Mouse (Mus musculus) naive thymus-derived CD4-positive, alpha-beta T cell, adult 5 months (primary cell): ENCODE data around the gene Atad2b. TPM values are rescaled to one million over a fixed set of nuclear protein-coding genes. Genes with fewer than 3 reads are reported as not detected.

Source experiments
- polyA plus RNA-seq: library from polyadenylated mRNA; unstranded; fragments of 100-300 nt; shearing (Covaris generic); gene quantifications from one replicate; pipeline ENCODE4 v1.2.1, GENCODE M21; 2017

The Atad2b gene
- polyA plus RNA-seq: 60.1 TPM

DNA sequence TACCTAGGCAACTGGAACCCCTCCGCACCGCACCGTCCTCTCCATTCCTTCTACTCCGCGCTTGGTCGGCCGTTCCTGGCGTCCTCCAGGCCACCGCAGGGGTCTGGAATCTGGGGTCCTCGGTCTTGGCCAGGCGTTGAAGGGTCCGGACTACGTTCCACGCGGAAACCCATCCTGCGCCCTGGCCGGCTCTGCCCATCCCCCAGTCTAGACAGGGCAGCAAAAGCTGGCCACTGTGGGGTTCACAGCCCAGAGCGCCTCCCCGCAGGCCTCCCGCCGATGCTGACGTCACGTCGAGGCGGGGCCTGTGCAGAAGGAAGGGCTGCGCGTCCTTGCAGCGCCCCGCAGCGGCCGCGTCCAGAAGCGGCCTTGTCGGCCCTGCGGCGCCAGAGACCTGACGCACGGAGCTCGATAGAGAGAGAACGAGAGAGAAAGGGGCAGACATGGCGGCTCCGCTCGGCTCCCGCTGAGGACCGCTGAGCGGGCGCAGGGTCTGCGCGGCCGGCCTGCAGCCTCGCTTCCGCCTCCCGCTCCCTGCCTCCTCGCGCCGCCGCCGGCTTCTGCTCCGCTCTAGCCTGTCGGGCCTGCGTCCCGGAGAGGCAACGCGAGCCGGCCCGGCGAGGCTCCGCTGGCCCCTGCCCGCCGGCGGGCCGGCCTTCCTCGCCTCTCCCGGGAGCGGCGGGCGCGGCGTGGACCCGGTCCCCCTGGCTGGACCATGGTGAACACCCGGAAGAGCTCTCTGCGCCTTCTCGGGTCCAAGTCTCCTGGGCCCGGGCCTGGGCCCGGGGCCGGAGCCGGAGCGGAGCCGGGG, at the start of gene Atad2b:
Atad2b (plus strand) TSS at position 360 of the 811 bp plus-strand sequence.

DNA sequence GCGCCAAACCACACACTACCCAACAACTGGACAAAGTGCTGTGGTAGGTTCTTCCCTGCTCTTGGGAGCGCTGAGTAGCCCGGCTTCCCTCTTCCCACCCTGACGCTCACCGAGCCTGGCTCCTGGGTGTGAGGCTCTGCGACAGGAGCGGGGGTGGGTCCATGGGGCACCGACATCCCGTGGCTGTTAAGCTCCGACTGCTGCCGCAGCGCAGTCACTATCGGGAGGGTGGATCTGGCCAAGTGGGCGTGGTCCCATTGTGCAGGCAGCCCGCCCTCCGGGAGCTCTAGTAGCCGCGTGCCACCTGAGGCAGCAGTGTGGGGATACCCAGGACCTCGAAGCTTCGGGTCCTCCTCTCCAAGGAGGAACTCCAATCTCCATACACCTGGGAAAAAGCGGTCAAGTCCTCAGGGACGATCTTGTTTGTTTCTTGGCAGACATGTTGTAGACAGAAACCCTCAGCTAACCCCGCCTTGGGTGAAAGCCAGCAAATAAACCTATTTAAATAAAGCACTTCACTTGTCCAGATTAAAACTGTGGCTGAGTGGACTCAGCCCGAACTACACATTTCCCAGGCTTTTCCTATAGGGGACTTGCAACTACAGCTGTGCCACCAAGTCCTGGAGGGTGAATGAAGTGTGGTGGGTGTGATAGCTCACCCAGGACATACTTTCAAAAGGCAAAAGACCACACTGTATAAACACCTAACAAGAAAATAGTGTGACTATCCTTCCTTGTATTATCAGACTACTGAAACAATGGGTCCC, 42.8 kb upstream of the Atad2b start, which contains the start of gene Mfsd2b:
Mfsd2b (minus strand) TSS at position 199 of the 767 bp plus-strand sequence.

DNA sequence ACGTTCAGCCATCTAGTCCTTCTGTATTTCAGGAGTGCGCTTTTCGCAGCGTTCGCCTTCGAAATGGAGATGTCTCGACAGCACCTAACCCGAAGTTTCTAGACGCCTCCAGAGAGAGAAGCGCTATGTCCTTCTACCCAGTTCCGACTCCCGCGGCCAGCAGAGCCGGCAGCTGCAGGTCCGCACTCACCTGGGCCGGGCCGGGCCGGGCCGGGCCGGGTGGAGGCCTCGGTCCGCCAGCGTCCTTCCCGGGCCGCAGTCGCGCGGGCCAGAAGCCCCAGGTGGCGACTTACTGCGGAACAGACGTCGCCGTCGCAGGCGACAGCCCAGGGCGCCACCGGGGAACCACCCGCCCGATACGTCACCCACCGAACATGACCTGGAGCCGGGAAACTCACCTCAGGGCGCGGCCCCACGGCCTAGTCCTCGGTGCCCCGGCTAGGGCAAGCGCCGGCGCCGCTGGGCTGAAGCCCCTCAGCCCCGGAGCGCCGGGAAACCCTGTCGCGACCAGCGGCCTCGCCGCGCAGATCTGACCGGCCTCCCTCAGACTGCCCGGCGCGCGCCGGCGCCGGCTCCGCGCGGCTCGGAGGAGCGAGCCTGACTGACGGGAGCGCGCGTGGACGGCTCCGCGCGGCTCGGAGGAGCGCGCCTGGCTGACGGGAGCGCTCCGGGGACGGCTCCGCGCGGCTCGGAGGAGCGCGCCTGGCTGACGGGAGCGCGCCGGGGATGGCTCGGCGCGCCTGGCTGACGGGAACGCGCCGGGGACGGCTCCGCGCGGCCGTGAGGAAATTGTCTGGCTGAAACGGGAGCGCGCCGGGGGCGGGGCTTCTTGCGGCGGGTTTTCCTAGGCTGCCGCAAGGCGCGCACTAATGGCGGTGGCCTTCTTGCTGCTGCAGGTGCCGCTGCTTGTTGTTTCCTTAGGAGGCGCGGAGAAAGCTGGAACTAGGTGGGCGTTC, 9.9 kb upstream of the Atad2b start, which contains the start of gene Ubxn2a:
Ubxn2a (minus strand) TSS at position 755 of the 956 bp plus-strand sequence.

Other genes starting within 250 kb of the Atad2b start
- gene Fam228a, start 178.9 kb upstream of the Atad2b start, polyA plus RNA-seq: 0.19 TPM
- not detected for gene Pfn4, start 148.3 kb upstream of the Atad2b start, polyA plus RNA-seq
- not detected for gene Fam228b, start 148.1 kb upstream of the Atad2b start, polyA plus RNA-seq
- gene Sf3b6, start 99.8 kb upstream of the Atad2b start, polyA plus RNA-seq: 314 TPM
- not detected for gene Fkbp1b, start 75.8 kb upstream of the Atad2b start, polyA plus RNA-seq
- gene Wdcp, start 74.0 kb upstream of the Atad2b start, polyA plus RNA-seq: 9.2 TPM
- 0.32 TPM for gene Mfsd2b, start 43.0 kb upstream of the Atad2b start, polyA plus RNA-seq
- gene Ubxn2a, start 9.6 kb upstream of the Atad2b start, polyA plus RNA-seq: 58.2 TPM